Mouse (Mus musculus) E14TG2a.4 (cell line): ENCODE measurements around the gene Adarb2.

ENCODE experiments used
- CTCF ChIP-seq: conservative IDR thresholded peaks from 2 replicates; pipeline ENCODE4 v1.5.1; 2014; ENCODE audit warnings: low read length
- NANOG ChIP-seq: IDR thresholded peaks from 2 replicates; pipeline ENCODE4 v1.6.1; 2014; ENCODE audit warnings: borderline replicate concordance, low read length, mixed read lengths
- POU5F1 ChIP-seq: IDR thresholded peaks from 2 replicates; pipeline ENCODE4 v1.6.1; 2014; ENCODE audit warnings: low read length, borderline replicate concordance

DNA sequence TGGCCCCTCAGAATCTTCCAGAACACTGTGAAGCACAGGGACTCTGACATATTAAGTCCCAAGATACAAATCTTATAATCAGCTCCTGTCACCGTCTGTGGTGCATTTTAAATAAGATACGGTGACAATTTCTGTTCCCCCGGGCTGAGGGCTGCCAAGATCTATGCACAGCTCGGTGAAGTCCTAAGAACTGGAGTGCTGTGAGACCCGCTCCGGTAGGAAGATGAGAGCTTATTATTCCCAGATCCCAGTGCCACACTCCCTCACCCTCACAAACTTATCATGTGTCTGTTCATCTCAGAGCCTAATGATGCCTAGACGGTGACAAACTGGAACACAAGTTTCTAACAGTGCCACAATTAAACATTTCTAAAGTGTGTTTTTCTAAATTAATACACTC lies 384.8 kb downstream of the Adarb2 start:
- TF ChIP-seq CTCF (no peak), POU5F1 (no peak), NANOG (no peak)
